Mouse (Mus musculus): Measurements from ENCODE around the gene Abhd12b. TPM values are rescaled to one million over a fixed set of nuclear protein-coding genes. Genes with fewer than 3 reads are reported as not detected.
"Not testable (repeated sequence)": the region's sequence is repeated elsewhere in the genome, so short reads cannot be mapped to it uniquely, and the experiment has no call there.

Gene Abhd12b
- polyA plus RNA-seq, 1 experiment from 2014 or later: 0.12 TPM

- Histone ChIP-seq H3K36me3 (ENCODE audit: insufficient read depth) (no peaks in the 10 kb centered on the region), H3K4me3 (ENCODE audit: low read depth, low read length) (no peak overlapping the region), H3K9ac (no peak overlapping the region), H3K9me3 (ENCODE audit: low read depth, low read length) (no peaks in the 10 kb centered on the region), H3K27me3 (ENCODE audit: insufficient read depth, low read length) (no peaks in the 10 kb centered on the region), H3K4me2 (no peak overlapping the region), H3K27ac (ENCODE audit: low read depth) (no peak overlapping the region), H3K4me1 (ENCODE audit: insufficient read depth) (no peaks in the 10 kb centered on the region)
- no peak for DNase-seq
- no peak for ATAC-seq (ENCODE audit: insufficient read depth)
- no peak for TF ChIP-seq CTCF (IDR thresholded peaks at IDR 0.05; ENCODE audit: low read depth)
- 82% methylated on average over 4 of the region's 4 CpGs for WGBS
Observed at GRCm38 (mm10) chr12:70167950-70168349, 14.0 kb downstream of the Abhd12b start.

- no peak overlapping the region for H3K4me3 ChIP-seq (ENCODE audit: low read depth, low read length)
- H3K4me2 ChIP-seq: no peak overlapping the region
- H3K27me3 ChIP-seq (ENCODE audit: insufficient read depth, low read length): no peaks in the 10 kb centered on the region
- WGBS: 67% methylated on average over 1 of the region's 1 CpGs
- H3K36me3 ChIP-seq (ENCODE audit: insufficient read depth): no peaks in the 10 kb centered on the region
- DNase-seq (peak; percentile 41), ATAC-seq (ENCODE audit: insufficient read depth) (no peak)
- H3K9me3 ChIP-seq (ENCODE audit: low read depth, low read length): no peaks in the 10 kb centered on the region
- H3K27ac ChIP-seq (ENCODE audit: low read depth): no peak overlapping the region
- TF ChIP-seq CTCF (IDR thresholded peaks at IDR 0.05; ENCODE audit: low read depth): peak; percentile 3; the same call in 1 of the 2 replicates
- H3K9ac ChIP-seq: no peak overlapping the region
- H3K4me1 ChIP-seq (ENCODE audit: insufficient read depth): no peaks in the 10 kb centered on the region
Observed at GRCm38 (mm10) chr12:70169969-70170368, 16.0 kb downstream of the Abhd12b start.

GRCm38 (mm10) chr12:70183507-70183906, 29.6 kb downstream of the Abhd12b start:
- H3K27ac ChIP-seq (ENCODE audit: low read depth); H3K4me3 ChIP-seq (ENCODE audit: low read depth, low read length); H3K36me3 ChIP-seq (ENCODE audit: insufficient read depth); H3K27me3 ChIP-seq (ENCODE audit: insufficient read depth, low read length); H3K4me2 ChIP-seq; H3K9me3 ChIP-seq (ENCODE audit: low read depth, low read length); H3K4me1 ChIP-seq (ENCODE audit: insufficient read depth); DNase-seq; H3K9ac ChIP-seq; ATAC-seq (ENCODE audit: insufficient read depth): not testable (repeated sequence)
- 93% methylated on average over 8 of the region's 8 CpGs for WGBS

GRCm38 (mm10) chr12:70184173-70184783, 30.3 kb downstream of the Abhd12b start:
- no peak for TF ChIP-seq CTCF (IDR thresholded peaks at IDR 0.05; ENCODE audit: low read depth)
- Histone ChIP-seq H3K27ac (ENCODE audit: low read depth) (no peak overlapping the region), H3K27me3 (ENCODE audit: insufficient read depth, low read length) (no peaks in the 10 kb centered on the region), H3K9ac (no peak overlapping the region), H3K4me3 (ENCODE audit: low read depth, low read length) (no peak overlapping the region), H3K9me3 (ENCODE audit: low read depth, low read length) (peaks cover 10% of the 10 kb centered on the region; the same call in 1 of the 2 replicates), H3K4me2 (no peak overlapping the region), H3K4me1 (ENCODE audit: insufficient read depth) (no peaks in the 10 kb centered on the region), H3K36me3 (ENCODE audit: insufficient read depth) (no peaks in the 10 kb centered on the region)
- WGBS: 89% methylated on average over 22 of the region's 22 CpGs
- ATAC-seq (ENCODE audit: insufficient read depth) (no peak), DNase-seq (no peak)

GRCm38 (mm10) chr12:70192267-70192727, 38.4 kb downstream of the Abhd12b start:
- DNase-seq (peak; percentile 27), ATAC-seq (ENCODE audit: insufficient read depth) (no peak)
- no peak for TF ChIP-seq CTCF (IDR thresholded peaks at IDR 0.05; ENCODE audit: low read depth)
- no peak overlapping the region for H3K9ac ChIP-seq
- H3K9me3 ChIP-seq (ENCODE audit: low read depth, low read length): no peaks in the 10 kb centered on the region
- H3K27ac ChIP-seq (ENCODE audit: low read depth): no peak overlapping the region
- no peaks in the 10 kb centered on the region for H3K4me1 ChIP-seq (ENCODE audit: insufficient read depth)
- peak overlapping the region; percentile 47 for H3K4me2 ChIP-seq
- WGBS: 24% methylated on average over 19 of the region's 19 CpGs
- H3K27me3 ChIP-seq (ENCODE audit: insufficient read depth, low read length): no peaks in the 10 kb centered on the region
- peak overlapping the region; percentile 24 for H3K4me3 ChIP-seq (ENCODE audit: low read depth, low read length)
- H3K36me3 ChIP-seq (ENCODE audit: insufficient read depth): peaks cover 10% of the 10 kb centered on the region; the same call in 1 of the 2 replicates

GRCm38 (mm10) chr12:70195426-70195825, 41.5 kb downstream of the Abhd12b start:
- H3K4me1 ChIP-seq (ENCODE audit: insufficient read depth): no peaks in the 10 kb centered on the region
- H3K9ac ChIP-seq: no peak overlapping the region
- H3K4me3 ChIP-seq (ENCODE audit: low read depth, low read length): no peak overlapping the region
- ATAC-seq (ENCODE audit: insufficient read depth): no peak
- H3K27ac ChIP-seq (ENCODE audit: low read depth): no peak overlapping the region
- no peaks in the 10 kb centered on the region for H3K27me3 ChIP-seq (ENCODE audit: insufficient read depth, low read length)
- TF ChIP-seq CTCF (IDR thresholded peaks at IDR 0.05; ENCODE audit: low read depth): no peak
- DNase-seq: no peak
- no peaks in the 10 kb centered on the region for H3K9me3 ChIP-seq (ENCODE audit: low read depth, low read length)
- H3K4me2 ChIP-seq: no peak overlapping the region
- 92% methylated on average over 6 of the region's 6 CpGs for WGBS
- H3K36me3 ChIP-seq (ENCODE audit: insufficient read depth): peaks cover 15% of the 10 kb centered on the region; the same call in 1 of the 2 replicates

- Histone ChIP-seq H3K36me3 (ENCODE audit: insufficient read depth) (peaks cover 15% of the 10 kb centered on the region; the same call in 1 of the 2 replicates), H3K4me2 (no peak overlapping the region), H3K9ac (no peak overlapping the region), H3K27me3 (ENCODE audit: insufficient read depth, low read length) (no peaks in the 10 kb centered on the region), H3K27ac (ENCODE audit: low read depth) (no peak overlapping the region), H3K4me3 (ENCODE audit: low read depth, low read length) (no peak overlapping the region), H3K9me3 (ENCODE audit: low read depth, low read length) (no peaks in the 10 kb centered on the region), H3K4me1 (ENCODE audit: insufficient read depth) (no peaks in the 10 kb centered on the region)
- 78% methylated on average over 5 of the region's 5 CpGs for WGBS
- ATAC-seq (ENCODE audit: insufficient read depth): no peak
- DNase-seq: no peak
- TF ChIP-seq CTCF (IDR thresholded peaks at IDR 0.05; ENCODE audit: low read depth): no peak
Observed at GRCm38 (mm10) chr12:70196341-70196740, 42.4 kb downstream of the Abhd12b start.
